ENCODE assay signal across 33 mouse cellular contexts in the genomic region with DNA sequence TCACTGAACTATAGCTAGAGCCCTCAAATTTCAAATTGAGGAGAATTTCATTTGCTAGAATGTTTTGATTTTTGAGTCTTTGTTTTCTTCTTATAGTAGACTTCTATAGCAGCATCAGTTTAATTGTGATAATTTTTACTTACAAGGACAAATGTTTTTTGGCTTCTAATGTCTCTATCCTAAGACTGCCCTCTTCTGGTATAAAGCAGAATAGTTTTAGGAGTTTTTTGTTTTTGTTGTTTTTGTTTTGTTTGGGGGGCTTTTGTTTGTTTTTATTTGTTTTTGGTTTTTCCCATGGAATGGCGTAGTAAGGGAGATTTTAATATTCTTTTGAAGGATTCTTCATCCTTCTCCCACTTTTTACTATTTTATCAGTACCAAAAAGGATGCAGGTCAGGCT. TPM values are rescaled to one million over a fixed set of nuclear protein-coding genes. Genes with fewer than 3 reads are reported as not detected.
A peak's percentile ranks its signal among the peaks of the same experiment; 100 is the strongest.
DNase-seq lines count a peak whose midpoint lies in the region; ATAC-seq and TF ChIP-seq lines count a peak whose summit lies in the region.
"Had no signal": no experiment of that assay in that cellular context is flagged by ENCODE, and none has a peak within 500 bp of the region (broad histone marks: within the 10 kb centered on the region; RNA-seq: fewer than 3 reads in every experiment).

No protein-coding gene starts in this region.

- intact Hi-C loops in left cerebral cortex, adult 2 months (cut with DNase I): no loop called here

- peak; percentile 22 for TF ChIP-seq CTCF in forebrain, postnatal 0 days (IDR thresholded peaks at IDR 0.05; ENCODE audit: low read depth)
- TF ChIP-seq CTCF in hindbrain, postnatal 0 days (IDR thresholded peaks at IDR 0.05; ENCODE audit: low read depth): peak; percentile 22; the same call in 1 of the 2 replicates
- TF ChIP-seq CTCF in left cerebral cortex, adult 2 months (IDR thresholded peaks at IDR 0.05): peak; percentile 57
- peak; percentile 52 for TF ChIP-seq CTCF in E14TG2a.4 (conservative IDR thresholded peaks at IDR 0.05; ENCODE audit: low read length)
- no peak for TF ChIP-seq CTCF in liver, postnatal 0 days (IDR thresholded peaks at IDR 0.05; ENCODE audit: low read depth)

- no peak overlapping the region for H3K27ac ChIP-seq in forebrain, postnatal 0 days (ENCODE audit: low read depth, low read length)
- H3K27ac ChIP-seq in forebrain, embryonic 12.5 days: no peak overlapping the region
- no peak overlapping the region for H3K27ac ChIP-seq in hindbrain, postnatal 0 days
- no peak overlapping the region for H3K27ac ChIP-seq in hindbrain, embryonic 12.5 days
- no peak overlapping the region for H3K27ac ChIP-seq in left cerebral cortex, adult 2 months
- no peak overlapping the region for H3K27ac ChIP-seq in liver, postnatal 0 days (ENCODE audit: low read depth)
- H3K27ac ChIP-seq: embryonic facial prominence, embryonic 12.5 days; embryonic facial prominence, embryonic 15.5 days; forebrain, embryonic 15.5 days; hindbrain, embryonic 13.5 days had no signal

- no peak overlapping the region for H3K9ac ChIP-seq in forebrain, postnatal 0 days
- no peak overlapping the region for H3K9ac ChIP-seq in forebrain, embryonic 12.5 days
- H3K9ac ChIP-seq in hindbrain, postnatal 0 days (replicated peaks; ENCODE audit: low read length): no peak overlapping the region
- no peak overlapping the region for H3K9ac ChIP-seq in hindbrain, embryonic 12.5 days
- H3K9ac ChIP-seq in liver, postnatal 0 days (replicated peaks): no peak overlapping the region
- H3K9ac ChIP-seq: embryonic facial prominence, embryonic 12.5 days; embryonic facial prominence, embryonic 15.5 days; forebrain, embryonic 15.5 days; hindbrain, embryonic 13.5 days had no signal

- no peaks in the 10 kb centered on the region for H3K27me3 ChIP-seq in forebrain, postnatal 0 days (ENCODE audit: insufficient read depth, low read length)
- H3K27me3 ChIP-seq in forebrain, embryonic 12.5 days: no peaks in the 10 kb centered on the region
- no peaks in the 10 kb centered on the region for H3K27me3 ChIP-seq in hindbrain, postnatal 0 days (ENCODE audit: insufficient read depth, low read length)
- no peaks in the 10 kb centered on the region for H3K27me3 ChIP-seq in hindbrain, embryonic 12.5 days
- no peaks in the 10 kb centered on the region for H3K27me3 ChIP-seq in E14TG2a.4 (ENCODE audit: insufficient read depth, low read length)
- no peaks in the 10 kb centered on the region for H3K27me3 ChIP-seq in liver, postnatal 0 days (ENCODE audit: insufficient read depth, low read length)
- H3K27me3 ChIP-seq: embryonic facial prominence, embryonic 12.5 days; embryonic facial prominence, embryonic 15.5 days; forebrain, embryonic 15.5 days; hindbrain, embryonic 13.5 days had no signal

- H3K4me3 ChIP-seq in forebrain, postnatal 0 days (ENCODE audit: low read depth, low read length): no peak overlapping the region
- H3K4me3 ChIP-seq in forebrain, embryonic 12.5 days (replicated peaks): no peak overlapping the region
- H3K4me3 ChIP-seq in hindbrain, postnatal 0 days (ENCODE audit: low read length): no peak overlapping the region
- no peak overlapping the region for H3K4me3 ChIP-seq in hindbrain, embryonic 12.5 days
- no peak overlapping the region for H3K4me3 ChIP-seq in left cerebral cortex, adult 2 months
- H3K4me3 ChIP-seq in E14TG2a.4 (replicated peaks; ENCODE audit: low read length): no peak overlapping the region
- H3K4me3 ChIP-seq in liver, postnatal 0 days (ENCODE audit: low read depth, low read length): no peak overlapping the region
- H3K4me3 ChIP-seq: embryonic facial prominence, embryonic 12.5 days; embryonic facial prominence, embryonic 15.5 days; forebrain, embryonic 15.5 days; hindbrain, embryonic 13.5 days had no signal

- no peak for ATAC-seq in forebrain, postnatal 0 days
- no peak for ATAC-seq in forebrain, embryonic 12.5 days (ENCODE audit: low FRiP score)
- ATAC-seq in hindbrain, postnatal 0 days: no peak
- no peak for ATAC-seq in hindbrain, embryonic 12.5 days (ENCODE audit: low FRiP score)
- no peak for ATAC-seq in liver, postnatal 0 days
- ATAC-seq: forebrain, embryonic 15.5 days; hindbrain, embryonic 16.5 days; inflammation-experienced regulatory T-cells, adult 6 months had no signal

- H3K4me1 ChIP-seq in forebrain, postnatal 0 days (ENCODE audit: insufficient read depth): no peaks in the 10 kb centered on the region
- no peaks in the 10 kb centered on the region for H3K4me1 ChIP-seq in forebrain, embryonic 12.5 days
- no peaks in the 10 kb centered on the region for H3K4me1 ChIP-seq in hindbrain, postnatal 0 days (ENCODE audit: insufficient read depth, low read length)
- no peaks in the 10 kb centered on the region for H3K4me1 ChIP-seq in hindbrain, embryonic 12.5 days
- no peaks in the 10 kb centered on the region for H3K4me1 ChIP-seq in E14TG2a.4 (replicated peaks; ENCODE audit: low read depth, low read length)
- H3K4me1 ChIP-seq in liver, postnatal 0 days (ENCODE audit: insufficient read depth): no peaks in the 10 kb centered on the region
- H3K4me1 ChIP-seq: embryonic facial prominence, embryonic 12.5 days; embryonic facial prominence, embryonic 15.5 days; forebrain, embryonic 15.5 days; hindbrain, embryonic 13.5 days had no signal

- WGBS in forebrain, postnatal 0 days: 45% methylated on average over 1 of the region's 1 CpGs
- 80% methylated on average over 1 of the region's 1 CpGs for WGBS in forebrain, embryonic 12.5 days
- WGBS in hindbrain, postnatal 0 days: 43% methylated on average over 1 of the region's 1 CpGs
- WGBS in hindbrain, embryonic 12.5 days: 70% methylated on average over 1 of the region's 1 CpGs
- WGBS in liver, postnatal 0 days (ENCODE audit: insufficient replicate concordance): 33% methylated on average over 1 of the region's 1 CpGs

- DNase-seq in forebrain, postnatal 0 days: no peak
- no peak for DNase-seq in hindbrain, postnatal 0 days (ENCODE audit: low spot score)
- DNase-seq in left cerebral cortex, adult 2 months (ENCODE audit: extremely low spot score in 1 of 2, low spot score in 2 of 2): no peak
- DNase-seq in left cerebral cortex, adult 18-20 months (ENCODE audit: low spot score in 2 of 2): no peak
- no peak for DNase-seq in liver, postnatal 0 days
- DNase-seq: adrenal gland, adult 2 months; adrenal gland, postnatal 14 days; cerebellum, adult 11 months; cerebellum, adult 2 months; cerebellum, adult 9-11 months; cerebellum, postnatal 25 days; gastrocnemius, postnatal 25 days had no signal

- H3K4me2 ChIP-seq in forebrain, postnatal 0 days (ENCODE audit: low read depth): no peak overlapping the region
- no peak overlapping the region for H3K4me2 ChIP-seq in forebrain, embryonic 12.5 days
- H3K4me2 ChIP-seq in hindbrain, postnatal 0 days (ENCODE audit: low read depth, low read length): no peak overlapping the region
- no peak overlapping the region for H3K4me2 ChIP-seq in hindbrain, embryonic 12.5 days (replicated peaks)
- H3K4me2 ChIP-seq in liver, postnatal 0 days (ENCODE audit: low read depth, low read length): no peak overlapping the region
- H3K4me2 ChIP-seq: embryonic facial prominence, embryonic 12.5 days; embryonic facial prominence, embryonic 15.5 days; forebrain, embryonic 15.5 days; heart, embryonic 11.5 days; hindbrain, embryonic 13.5 days had no signal

- no peaks in the 10 kb centered on the region for H3K9me3 ChIP-seq in forebrain, postnatal 0 days (ENCODE audit: low read length)
- no peaks in the 10 kb centered on the region for H3K9me3 ChIP-seq in forebrain, embryonic 12.5 days
- H3K9me3 ChIP-seq in hindbrain, postnatal 0 days (ENCODE audit: low read length): no peaks in the 10 kb centered on the region
- H3K9me3 ChIP-seq in hindbrain, embryonic 12.5 days (replicated peaks): no peaks in the 10 kb centered on the region
- H3K9me3 ChIP-seq in E14TG2a.4 (ENCODE audit: low read length): no peaks in the 10 kb centered on the region
- no peaks in the 10 kb centered on the region for H3K9me3 ChIP-seq in liver, postnatal 0 days (ENCODE audit: low read length)
- H3K9me3 ChIP-seq: embryonic facial prominence, embryonic 12.5 days; embryonic facial prominence, embryonic 15.5 days; forebrain, embryonic 15.5 days; G1E; hindbrain, embryonic 13.5 days had no signal

- no peak for TF ChIP-seq EP300 in liver, postnatal 0 days (IDR thresholded peaks at IDR 0.05; ENCODE audit: low read depth)

- no peaks in the 10 kb centered on the region for H3K36me3 ChIP-seq in forebrain, postnatal 0 days (ENCODE audit: insufficient read depth)
- H3K36me3 ChIP-seq in forebrain, embryonic 12.5 days (replicated peaks): no peaks in the 10 kb centered on the region
- no peaks in the 10 kb centered on the region for H3K36me3 ChIP-seq in hindbrain, postnatal 0 days (ENCODE audit: insufficient read depth, low read length)
- no peaks in the 10 kb centered on the region for H3K36me3 ChIP-seq in hindbrain, embryonic 12.5 days
- no peaks in the 10 kb centered on the region for H3K36me3 ChIP-seq in E14TG2a.4 (ENCODE audit: insufficient read depth, low read length)
- H3K36me3 ChIP-seq in liver, postnatal 0 days (replicated peaks; ENCODE audit: insufficient read depth, low read length): no peaks in the 10 kb centered on the region
- H3K36me3 ChIP-seq: embryonic facial prominence, embryonic 12.5 days; embryonic facial prominence, embryonic 15.5 days; forebrain, embryonic 15.5 days; G1E; hindbrain, embryonic 13.5 days had no signal

RNA-seq across cellular contexts. Expression of gene Vmn2r7, which starts 45.2 kb away (rescaled TPM):
- not detected in 2 replicates for total RNA-seq in forebrain, postnatal 0 days (2014; rRNA removed)
- not detected in 2 replicates for polyA plus RNA-seq in forebrain, postnatal 0 days (2015; fragmentation: Nextera tagmentation; extraction: Ambion mirVana)
- not detected in 2 replicates for polyA plus RNA-seq in forebrain, embryonic 12.5 days (2016; fragmentation: Nextera tagmentation; extraction: Ambion mirVana)
- 0.21 TPM in 1 of 2 replicates, not detected in the other for total RNA-seq in hindbrain, postnatal 0 days (2014; rRNA removed)
- not detected in 2 replicates for polyA plus RNA-seq in hindbrain, postnatal 0 days (2015; fragmentation: Nextera tagmentation; extraction: Ambion mirVana)
- not detected in 2 replicates for polyA plus RNA-seq in hindbrain, embryonic 12.5 days (2016; fragmentation: Nextera tagmentation; extraction: Ambion mirVana)
- total RNA-seq in left cerebral cortex, adult 2 months (2021): under 1 TPM in 1 of 2 experiments, not detected in 1; 0.14 TPM
- total RNA-seq in left cerebral cortex, adult 18-20 months (2021): not detected
- polyA plus RNA-seq in liver, postnatal 0 days (2015; fragmentation: Nextera tagmentation; extraction: Ambion mirVana): not detected in 2 replicates
- total RNA-seq: adrenal gland, adult 2 months; adrenal gland, postnatal 14 days; adrenal gland, postnatal 4 days; common myeloid progenitor, adult 5-6 weeks; gastrocnemius, adult 8-10 months; gastrocnemius, postnatal 25 days; heart, adult 8-10 months; heart, postnatal 25 days; hematopoietic stem cell, adult 5-6 weeks had no signal
- polyA plus RNA-seq: adrenal gland, adult 2 months; embryonic facial prominence, embryonic 15.5 days; forebrain, embryonic 11.5 days; forebrain, embryonic 15.5 days; G1E; gonadal fat pad, adult 2 months; heart, embryonic 11.5 days; heart, embryonic 14.5 days; heart, postnatal 0 days; hindbrain, embryonic 13.5 days; hindbrain, embryonic 16.5 days; inflammation-experienced regulatory T-cells, adult 6 months had no signal
